Mouse (Mus musculus) left cerebral cortex, adult 2 months (tissue): ENCODE results near the gene Ano6. TPM values are rescaled to one million over a fixed set of nuclear protein-coding genes. Genes with fewer than 3 reads are reported as not detected.

Experiments used
- DNase-seq, 2 experiments: peaks; one replicate each; pipeline ENCODE4 v3.0.0; 2021 to 2022; ENCODE audit warnings: low spot score in 2 of 2, mixed read lengths in 1 of 2; ENCODE audit errors: extremely low spot score in 1 of 2
- H3K27ac ChIP-seq: fragments of 200-600 bp; 2 replicates; pipeline ENCODE4 v1.8.1; 2022
- H3K4me3 ChIP-seq: fragments of 200-600 bp; 2 replicates; pipeline ENCODE4 v1.8.1; 2022
- CTCF ChIP-seq: fragments of 200-600 bp; IDR thresholded peaks from 2 replicates; pipeline ENCODE4 v1.8.1; 2022; ENCODE audit warnings: antibody characterized with exemption, mild to moderate bottlenecking, moderate library complexity
- intact Hi-C: fragments of 180-260 bp; cut with DNase I; formaldehyde crosslinking; loops from one replicate; pipeline ENCODE4 v1.15.1; 2025
- total RNA-seq, 2 experiments: library from RNA; stranded (reverse); gene quantifications; 2 replicates each; pipeline ENCODE4 v1.2.3; 2021

The Ano6 gene
- total RNA-seq, 2 experiments from 2014 or later: 22.6 to 24.7 TPM

GRCm38 (mm10) chr15:95873276-95873675, 82.6 kb downstream of the Ano6 start:
- intact Hi-C loops: no loop called here
- no peak overlapping the region for H3K4me3 ChIP-seq
- DNase-seq: no peak
- TF ChIP-seq CTCF: no peak
- H3K27ac ChIP-seq: no peak overlapping the region

DNA sequence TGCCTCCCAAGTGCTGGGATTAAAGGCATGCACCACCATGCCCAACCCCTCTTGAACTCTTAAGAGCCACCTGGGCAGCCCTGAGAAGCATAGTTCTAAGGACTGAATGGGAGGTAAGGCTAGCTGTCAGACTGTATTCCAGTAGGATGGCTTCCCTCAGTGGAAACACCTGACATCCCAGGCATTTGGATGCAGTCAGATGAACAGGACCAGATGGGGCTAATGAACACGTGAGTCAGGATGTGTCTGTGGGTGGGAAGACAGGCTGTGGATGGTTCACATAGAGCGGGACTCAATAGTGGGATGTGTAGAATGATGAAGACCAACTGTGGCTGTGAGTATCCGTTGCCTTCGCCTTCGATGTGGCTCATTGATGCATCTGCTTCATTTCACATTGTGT, 83.6 kb downstream of the Ano6 start:
- TF ChIP-seq CTCF: no peak
- no peak overlapping the region for H3K4me3 ChIP-seq
- no peak for DNase-seq
- intact Hi-C loops: no loop called here
- no peak overlapping the region for H3K27ac ChIP-seq

DNA sequence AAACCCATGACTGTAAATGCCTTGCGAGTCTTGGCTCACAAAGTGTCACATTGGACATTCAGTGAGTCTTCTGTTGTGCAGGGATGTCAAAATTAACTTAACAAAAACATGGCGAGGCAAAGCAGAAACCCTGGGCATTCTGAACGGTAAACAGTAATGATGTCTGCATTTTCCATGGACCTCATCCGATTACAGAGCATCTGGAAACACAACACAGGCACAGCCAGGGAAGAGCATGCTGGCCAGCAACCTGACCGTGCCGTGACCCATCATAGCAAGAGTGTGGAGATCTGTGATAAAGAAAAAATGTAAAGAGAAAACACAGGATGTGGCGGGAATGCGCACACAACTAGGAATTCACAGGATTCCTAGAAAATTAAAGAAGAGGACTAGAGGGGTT, 84.1 kb downstream of the Ano6 start:
- DNase-seq: no peak
- Histone ChIP-seq H3K27ac (no peak overlapping the region), H3K4me3 (no peak overlapping the region)
- TF ChIP-seq CTCF: no peak
- intact Hi-C loops: no loop called here

- Histone ChIP-seq H3K27ac (no peak overlapping the region), H3K4me3 (no peak overlapping the region)
- intact Hi-C loops: no loop called here
- no peak for DNase-seq
- no peak for TF ChIP-seq CTCF
Measured at GRCm38 (mm10) chr15:95875898-95876297, 85.3 kb downstream of the Ano6 start.

DNA sequence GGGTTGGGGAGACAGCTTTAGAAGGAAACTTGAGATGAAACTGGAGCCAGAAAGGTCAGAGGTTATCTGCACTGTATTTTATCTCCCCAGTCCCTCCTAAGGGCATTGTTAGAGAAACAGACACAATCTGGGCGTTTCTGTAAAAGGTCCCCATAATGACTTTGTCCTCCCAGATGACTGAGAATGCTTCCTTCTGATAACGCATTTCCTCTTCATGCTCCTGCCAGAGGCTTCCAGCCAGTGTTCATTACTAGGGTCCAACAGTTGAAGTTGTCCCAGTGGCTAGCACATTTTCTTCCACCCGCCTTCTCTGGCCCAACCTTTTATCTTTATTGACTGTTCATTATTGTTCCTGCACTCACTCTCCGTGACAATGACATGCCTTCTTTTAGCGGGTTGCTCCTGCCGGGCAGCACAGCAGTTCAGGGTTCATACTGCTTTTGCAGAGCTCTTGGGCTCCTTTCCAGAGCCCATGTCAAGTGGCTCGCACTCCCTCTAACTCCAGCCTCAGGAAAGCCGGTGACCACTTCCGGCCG, 90.0 kb downstream of the Ano6 start:
- no peak overlapping the region for H3K4me3 ChIP-seq
- TF ChIP-seq CTCF: no peak
- no peak overlapping the region for H3K27ac ChIP-seq
- intact Hi-C loops: loop anchor here (1.0 kb wide), 1 partner anchor 117 kb away; no protein-coding TSS in a partner anchor
- DNase-seq: no peak

DNA sequence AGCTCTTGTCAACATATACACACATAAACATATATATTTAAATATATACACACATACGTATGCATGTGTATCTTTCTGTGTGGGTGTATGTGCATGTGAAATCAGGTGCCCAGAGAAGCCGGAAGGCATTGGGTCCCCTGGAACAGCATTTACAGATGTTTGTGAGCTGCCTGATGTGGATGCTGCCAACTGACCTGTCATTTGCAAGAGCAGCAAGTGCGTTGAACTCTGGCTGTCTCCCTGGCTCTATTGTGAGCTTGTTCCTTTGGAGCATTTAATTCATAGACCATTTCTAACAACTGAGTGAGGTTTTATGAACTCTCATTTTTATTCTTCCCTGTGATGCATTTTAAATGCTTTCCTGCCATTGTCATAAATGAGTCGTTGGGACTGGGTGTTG, 91.8 kb downstream of the Ano6 start:
- no peak for DNase-seq
- intact Hi-C loops: no loop called here
- H3K4me3 ChIP-seq: no peak overlapping the region
- no peak overlapping the region for H3K27ac ChIP-seq
- TF ChIP-seq CTCF: no peak

- Histone ChIP-seq H3K27ac (no peak overlapping the region), H3K4me3 (no peak overlapping the region)
- no peak for TF ChIP-seq CTCF
- intact Hi-C loops: no loop called here
- DNase-seq: no peak
Measured at GRCm38 (mm10) chr15:95883559-95883958, 92.9 kb downstream of the Ano6 start.

DNA sequence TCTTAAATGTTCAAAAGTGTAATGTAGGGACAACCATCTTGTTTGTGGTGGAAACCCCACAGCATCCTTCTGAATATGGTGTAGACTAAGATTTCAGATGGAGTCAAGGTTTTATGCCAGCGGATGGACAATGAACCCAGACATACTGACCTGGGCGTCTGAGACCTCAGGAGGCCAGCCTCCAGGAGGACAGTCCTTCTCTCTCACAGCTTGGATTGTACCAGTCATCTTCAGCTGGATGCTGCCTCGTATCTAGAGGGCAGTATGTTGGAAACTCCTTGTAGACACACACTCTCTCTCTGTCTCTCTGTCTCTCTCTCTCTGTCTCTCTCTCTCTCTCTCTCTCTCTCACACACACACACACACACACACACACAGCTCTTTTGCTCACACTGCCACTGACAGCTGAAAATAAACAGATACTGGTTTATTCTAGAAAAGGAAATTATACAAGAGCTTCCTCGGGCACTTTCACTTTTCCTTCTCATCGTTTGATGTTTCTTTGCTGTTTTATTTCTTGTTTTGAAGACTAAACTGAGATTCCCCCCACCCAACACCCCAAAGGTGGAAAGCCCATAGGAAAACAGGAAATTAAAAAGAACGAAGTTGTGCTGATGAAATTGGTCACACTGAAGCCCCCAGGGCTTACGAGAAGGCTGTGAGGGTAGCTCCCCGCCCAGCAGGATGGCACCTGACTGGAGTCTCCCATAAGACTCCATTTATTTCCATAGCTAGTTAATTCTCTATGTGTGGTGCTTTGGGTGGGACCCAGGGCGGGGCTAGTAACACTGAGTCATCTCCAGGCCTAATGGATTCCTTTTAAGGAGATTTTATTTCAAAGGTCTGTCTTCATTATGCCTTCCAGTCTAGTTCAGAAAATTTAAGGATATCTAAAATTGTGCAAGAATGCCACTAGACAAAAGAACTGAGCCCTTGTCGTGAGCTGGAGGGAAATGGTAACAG, 94.3 kb downstream of the Ano6 start:
- DNase-seq: no peak
- Histone ChIP-seq H3K4me3 (no peak overlapping the region), H3K27ac (no peak overlapping the region; the same call in 1 of the 2 replicates)
- no peak for TF ChIP-seq CTCF
- intact Hi-C loops: loop anchor here (5.0 kb wide), 1 partner anchor 47 kb away; no protein-coding TSS in a partner anchor

DNA sequence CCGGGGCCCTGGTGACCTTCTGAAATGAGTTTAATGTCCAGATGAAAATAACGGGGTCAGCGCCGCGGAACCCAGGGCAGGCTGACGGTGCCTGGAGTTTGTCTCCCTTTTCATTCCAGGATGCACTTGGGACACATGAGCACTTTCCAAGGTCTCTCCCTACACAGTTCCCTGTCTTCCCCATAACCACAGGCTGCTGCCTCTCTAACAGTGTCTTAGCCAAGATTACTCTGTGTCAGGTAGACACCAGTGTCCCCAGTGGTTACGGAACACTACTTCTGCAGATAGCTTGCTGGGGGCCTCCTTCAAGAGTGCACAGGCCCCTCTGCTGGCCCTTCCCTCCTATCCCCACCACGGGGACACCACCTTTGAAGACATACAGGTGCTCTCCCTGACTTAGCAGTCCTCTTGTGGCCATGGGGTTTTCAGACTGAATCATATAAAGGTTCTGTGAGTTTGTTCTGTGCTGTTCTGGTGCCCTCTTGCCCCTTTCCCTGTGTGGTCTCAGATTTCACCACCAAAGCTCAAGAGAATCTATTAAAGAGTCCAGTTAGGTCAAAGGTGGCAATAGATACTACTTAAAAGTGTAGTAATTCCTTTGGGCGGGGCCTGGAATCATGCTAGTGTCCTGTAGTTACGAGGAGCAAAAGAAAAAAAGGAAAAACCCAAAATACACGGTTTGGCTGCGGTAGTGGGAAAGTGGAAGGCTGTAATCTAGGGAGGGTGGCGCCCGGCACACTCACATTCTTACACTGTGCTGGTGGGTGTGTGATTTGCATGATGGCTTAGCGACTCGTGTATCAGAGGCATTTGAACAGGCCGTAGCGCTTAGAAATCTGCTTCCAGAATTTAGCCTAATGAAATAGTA, 95.5 kb downstream of the Ano6 start:
- intact Hi-C loops: loop anchor here (2.0 to 5.0 kb wide), 2 partner anchors 46 to 95 kb away; partner anchors contain the start of gene Ano6
- DNase-seq: no peak
- Histone ChIP-seq H3K27ac (peak overlapping the region; percentile 66; the same call in 1 of the 2 replicates), H3K4me3 (no peak overlapping the region)
- TF ChIP-seq CTCF: no peak

GRCm38 (mm10) chr15:95887365-95887764, 96.7 kb downstream of the Ano6 start:
- H3K27ac ChIP-seq: peak overlapping the region; percentile 66
- H3K4me3 ChIP-seq: no peak overlapping the region
- peak in 1 of 2 experiments; percentile 29 for DNase-seq
- TF ChIP-seq CTCF: no peak
- intact Hi-C loops: loop anchor here (2.0 to 5.0 kb wide), 2 partner anchors 45 to 97 kb away; partner anchors contain the start of gene Ano6

DNA sequence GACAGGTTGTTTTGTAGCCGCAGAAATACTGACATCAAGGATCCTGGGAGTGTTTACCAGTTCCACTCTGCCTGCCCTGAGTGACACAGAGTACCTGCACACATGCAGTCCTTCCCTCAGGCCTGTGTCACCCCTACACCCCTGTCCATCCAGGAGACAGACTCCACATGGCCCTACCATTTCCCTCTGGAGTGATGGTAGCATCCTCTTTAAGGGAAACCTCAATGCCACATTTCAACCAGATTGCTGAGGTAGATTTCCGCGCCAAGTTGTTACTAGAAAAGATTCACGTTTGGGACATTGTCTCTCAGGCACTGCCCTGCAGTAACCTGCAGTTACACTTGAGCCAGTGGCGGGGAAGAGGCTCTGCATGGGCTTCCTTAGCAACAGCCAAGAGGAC, 97.9 kb downstream of the Ano6 start:
- no peak overlapping the region for H3K27ac ChIP-seq
- no peak for TF ChIP-seq CTCF
- intact Hi-C loops: loop anchor here (5.0 kb wide), 1 partner anchor 44 kb away; no protein-coding TSS in a partner anchor

More for the DNA sequence above, 97.9 kb downstream of the Ano6 start:
- no peak for DNase-seq
- no peak overlapping the region for H3K4me3 ChIP-seq
